Mouse (Mus musculus) megakaryocyte-erythroid progenitor cell, adult 5 weeks (primary cell): Measurements from ENCODE around the gene Sertad2. TPM values are rescaled to one million over a fixed set of nuclear protein-coding genes. Genes with fewer than 3 reads are reported as not detected.

ENCODE experiments used
- polyA plus RNA-seq: library from polyadenylated mRNA; stranded (reverse); fragments of >175 nt; gene quantifications from 2 replicates; pipeline ENCODE4 v1.2.3, GENCODE M21; 2012

Gene Sertad2
- 28.8 and 29.9 TPM in 2 replicates for polyA plus RNA-seq

DNA sequence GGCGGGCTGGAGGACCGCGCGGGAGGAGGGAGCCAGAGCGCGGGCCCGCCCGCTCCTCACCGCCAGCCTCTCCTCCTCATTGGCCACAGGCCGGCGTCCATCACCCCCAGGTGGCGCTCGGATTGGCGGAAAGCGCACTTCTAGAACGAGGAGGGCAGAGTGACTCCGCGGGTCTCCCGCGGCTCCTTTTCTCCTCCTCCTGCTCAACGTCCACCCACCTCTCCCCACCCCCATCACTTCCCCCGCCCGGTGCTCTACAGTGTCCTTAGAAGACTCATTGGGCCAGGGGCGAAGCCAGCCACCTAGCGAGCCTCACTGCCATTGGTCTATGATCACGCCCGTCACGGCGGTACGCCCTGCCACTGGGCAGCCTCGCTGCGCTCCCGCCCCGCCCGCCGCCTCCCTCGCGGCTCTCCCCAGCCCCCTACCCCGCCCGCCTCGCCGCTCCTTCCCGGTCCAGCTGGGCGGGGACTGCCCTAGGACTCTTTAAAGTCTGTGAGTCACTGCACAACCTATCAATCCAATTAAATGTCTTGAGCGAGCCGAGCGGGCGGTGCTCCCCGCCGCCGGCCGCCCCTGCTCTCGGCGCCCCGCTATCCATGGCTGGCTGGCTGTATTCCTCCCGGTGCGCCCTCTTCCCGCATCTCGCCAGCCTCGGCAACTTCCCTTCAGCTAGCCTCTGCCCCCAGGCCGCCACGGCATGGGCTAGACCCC lies at the start of gene Sertad2:
Gene Sertad2, plus strand, starts transcription at position 515 of the 714 bp plus-strand sequence.

Other genes with a start within 250 kb of the Sertad2 start
- 0.60 and 0.91 TPM in 2 replicates for gene Slc1a4, start 210.5 kb upstream of the Sertad2 start, polyA plus RNA-seq
- 10.9 and 11.3 TPM in 2 replicates for gene Aftph, start 198.3 kb downstream of the Sertad2 start, polyA plus RNA-seq